Mouse (Mus musculus): Measurements from ENCODE around the gene Cacnb4.

DNA sequence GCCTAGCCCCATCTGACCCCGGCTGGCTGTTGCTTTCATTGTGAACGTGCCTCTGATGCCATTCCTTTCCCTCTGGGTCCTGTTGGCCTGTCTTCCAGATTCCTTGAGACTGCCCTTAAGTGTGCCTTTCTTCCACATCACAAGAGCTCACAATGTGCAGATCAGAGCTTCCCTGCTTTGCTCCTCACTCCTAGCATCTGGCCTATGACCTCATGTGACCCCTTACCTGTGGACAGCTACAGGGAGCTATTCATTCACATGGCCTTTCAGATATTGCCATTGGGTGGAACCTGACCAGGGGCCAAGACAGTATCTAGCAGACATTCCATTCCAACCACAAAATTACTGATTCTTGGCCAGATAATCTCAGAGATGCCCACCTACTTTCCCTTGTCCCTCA is 171.5 kb downstream of the Cacnb4 start:
- TF ChIP-seq CTCF (conservative IDR thresholded peaks at IDR 0.05; ENCODE audit: low read length), result no peak
- no peak for TF ChIP-seq NANOG (IDR thresholded peaks at IDR 0.05; ENCODE audit: borderline replicate concordance, low read length)
